Mouse (Mus musculus) lung, postnatal 4 days (tissue): ENCODE data around the gene Camkk1.

Source experiments
- DNase-seq, 2 experiments: peaks; one replicate each; pipeline ENCODE4 v3.0.0; 2021

Gene Camkk1

GRCm38 (mm10) chr11:73018471-73019146 lies at the start of gene Camkk1:
Gene Camkk1, plus strand, starts transcription at chr11:73019008.
- peak; percentile 94 to 95 for DNase-seq

- no peak for DNase-seq
These were observed 43.8 kb upstream of the Camkk1 start for GRCm38 (mm10) chr11:72974995-72975503.

DNA sequence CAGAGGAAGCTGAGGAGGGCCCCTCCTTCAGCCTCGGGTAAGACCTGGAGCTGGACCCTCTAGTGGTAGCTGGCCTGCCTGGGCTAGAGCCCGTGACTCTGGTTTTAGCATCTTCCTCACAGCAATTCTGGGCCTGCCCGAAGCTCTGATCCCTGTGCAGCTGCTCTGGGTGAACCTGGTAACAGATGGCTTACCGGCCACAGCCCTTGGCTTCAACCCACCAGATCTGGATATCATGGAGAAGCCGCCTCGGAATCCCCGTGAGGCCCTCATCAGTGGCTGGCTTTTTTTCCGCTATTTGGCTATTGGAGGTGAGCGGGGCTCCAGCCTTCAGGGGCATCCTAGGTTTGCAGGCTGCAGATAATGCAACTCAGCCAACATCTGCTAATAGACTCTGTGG lies 36.3 kb upstream of the Camkk1 start:
- DNase-seq: no peak

GRCm38 (mm10) chr11:72983283-72983682 lies 35.5 kb upstream of the Camkk1 start:
- peak in 1 of 2 experiments; percentile 35 for DNase-seq

GRCm38 (mm10) chr11:72986745-72987144 lies 32.1 kb upstream of the Camkk1 start:
- DNase-seq: no peak

DNA sequence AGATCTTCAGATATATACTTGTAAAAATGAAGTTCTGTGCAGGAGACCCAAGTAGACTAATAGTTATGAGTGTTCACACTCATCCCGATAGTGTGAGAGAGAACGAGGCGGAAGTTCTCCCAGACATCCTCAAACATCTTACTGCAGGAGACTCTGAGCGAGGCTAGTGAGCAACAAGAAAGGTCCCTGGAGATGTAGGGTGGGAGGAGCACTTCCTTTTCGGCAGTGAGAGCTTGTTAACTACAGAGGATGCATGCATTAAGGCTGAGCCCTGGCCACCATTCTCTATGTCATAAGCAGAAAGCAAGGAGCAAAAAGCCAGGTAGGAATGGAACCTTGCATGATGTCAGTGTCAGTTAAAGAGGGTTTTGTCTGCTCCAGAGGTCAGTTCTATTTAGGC lies 31.6 kb upstream of the Camkk1 start:
- no peak for DNase-seq

DNA sequence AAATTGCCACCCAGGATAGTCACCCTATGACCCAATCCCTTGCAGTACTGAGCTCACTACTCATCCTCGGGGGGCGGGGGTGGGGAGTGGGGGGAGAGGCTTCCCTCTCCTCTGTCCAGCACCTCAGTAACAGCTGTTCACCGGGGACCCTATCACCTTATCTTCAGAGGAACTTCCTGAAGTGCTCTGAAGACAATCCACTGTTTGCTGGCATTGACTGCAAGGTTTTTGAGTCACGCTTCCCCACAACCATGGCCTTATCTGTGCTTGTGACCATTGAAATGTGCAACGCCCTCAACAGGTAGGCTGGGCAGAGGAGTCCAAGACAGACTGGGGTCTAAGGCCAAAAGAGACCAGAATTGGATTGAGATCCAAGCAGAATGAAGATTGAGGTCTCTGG lies 31.0 kb upstream of the Camkk1 start:
- DNase-seq: no peak

DNA sequence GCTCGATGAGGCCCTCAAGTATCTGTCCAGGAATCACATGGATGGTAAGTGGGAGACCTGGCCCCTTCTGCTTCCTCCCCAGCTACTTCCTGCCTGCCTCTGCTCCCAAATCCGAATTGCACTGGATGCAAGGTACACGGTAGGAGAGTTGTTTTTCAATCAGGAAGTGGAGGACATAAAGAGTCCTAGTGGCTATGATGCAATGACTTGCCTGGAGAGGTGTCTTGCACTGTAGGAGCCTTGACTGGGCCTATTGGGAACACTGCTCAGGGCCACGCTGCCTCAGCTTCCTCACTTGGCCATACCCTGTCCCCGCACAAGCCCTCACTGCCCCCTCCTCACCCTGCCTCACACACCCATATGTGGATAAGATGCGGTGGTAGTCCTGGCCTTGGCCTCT lies 29.8 kb upstream of the Camkk1 start:
- no peak for DNase-seq

- peak in 1 of 2 experiments; percentile 36 for DNase-seq
These were observed 28.1 kb upstream of the Camkk1 start for GRCm38 (mm10) chr11:72990688-72991087.

DNA sequence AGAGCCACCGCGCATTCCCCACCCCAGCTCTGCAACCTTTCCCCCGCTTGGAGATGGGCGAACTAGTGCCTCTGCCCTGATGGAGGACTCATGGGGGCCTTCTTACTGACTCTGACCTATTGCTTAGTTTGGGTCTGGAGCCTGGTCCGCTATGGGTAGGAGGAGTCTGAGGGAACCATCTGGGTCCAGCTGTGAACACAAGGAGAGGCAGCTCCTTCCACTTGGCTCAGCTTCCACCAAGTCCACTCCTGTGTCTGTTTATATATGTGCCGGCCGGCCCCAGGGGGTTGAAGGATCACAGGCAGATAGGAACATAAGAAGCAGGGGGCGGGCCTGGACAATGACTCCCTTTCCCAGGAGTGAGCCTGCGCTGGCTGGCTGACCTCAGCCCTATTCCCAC lies 26.8 kb upstream of the Camkk1 start:
- peak; percentile 45 to 81 for DNase-seq

- no peak for DNase-seq
These were observed 22.5 kb upstream of the Camkk1 start for GRCm38 (mm10) chr11:72996346-72996745.

- DNase-seq: no peak
These were observed 22.0 kb upstream of the Camkk1 start for GRCm38 (mm10) chr11:72996781-72997180.

GRCm38 (mm10) chr11:72997529-72998326 lies 21.1 kb upstream of the Camkk1 start:
- no peak for DNase-seq

DNA sequence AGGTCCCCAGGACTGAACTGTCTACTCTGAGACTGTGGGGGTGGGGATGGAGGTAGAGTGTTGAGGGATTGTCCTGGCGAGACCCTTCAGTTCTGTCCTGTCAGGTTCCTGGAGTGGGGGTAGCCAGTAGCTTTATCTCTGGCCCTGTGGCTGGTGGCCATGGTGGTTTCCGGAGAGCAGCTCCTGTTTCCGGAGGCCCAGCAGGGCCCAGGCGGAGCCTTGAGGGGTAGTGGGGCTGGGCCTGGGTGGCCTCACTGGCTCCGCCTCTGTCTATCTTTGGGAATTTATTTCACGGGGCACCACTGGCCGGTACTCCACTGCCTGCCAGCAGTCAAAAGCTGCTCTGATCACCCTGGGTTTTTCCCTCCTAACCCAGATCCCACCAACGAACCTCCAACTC lies 20.0 kb upstream of the Camkk1 start, which contains the start of gene P2rx1:
Gene P2rx1 (plus strand): TSS at position 333 of the 400 bp plus-strand sequence.
- peak; percentile 60 to 72 for DNase-seq

- DNase-seq: peak; percentile 76 to 85
These were observed 17.8 kb upstream of the Camkk1 start for GRCm38 (mm10) chr11:73001029-73001428.

GRCm38 (mm10) chr11:73006377-73006776 lies 12.4 kb upstream of the Camkk1 start:
- DNase-seq: peak; percentile 53 to 66

- DNase-seq: no peak
These were observed 11.7 kb upstream of the Camkk1 start for GRCm38 (mm10) chr11:73007113-73007512.

- DNase-seq: peak; percentile 57 to 76
These were observed 10.9 kb upstream of the Camkk1 start for GRCm38 (mm10) chr11:73007698-73008481.

DNA sequence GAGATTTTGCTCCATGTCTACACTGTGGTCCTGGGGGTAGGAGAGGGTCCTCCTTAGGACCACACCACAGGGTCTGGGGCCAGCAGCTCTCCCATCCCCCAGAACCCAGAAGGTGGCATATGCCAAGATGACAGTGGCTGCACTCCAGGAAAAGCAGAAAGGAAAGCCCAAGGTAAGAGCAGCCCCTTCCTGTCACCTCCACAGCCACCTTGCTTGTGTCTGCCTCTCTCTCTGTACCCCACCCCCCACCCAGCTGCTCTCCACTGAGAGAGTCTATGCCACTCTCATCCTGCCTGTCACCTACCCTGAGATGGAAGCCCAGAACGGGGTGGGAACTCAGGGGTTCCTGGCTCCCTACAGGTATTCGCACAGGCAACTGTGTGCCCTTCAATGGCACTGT lies 10.0 kb upstream of the Camkk1 start:
- DNase-seq: no peak

GRCm38 (mm10) chr11:73009531-73010274 lies 9.1 kb upstream of the Camkk1 start:
- no peak for DNase-seq

DNA sequence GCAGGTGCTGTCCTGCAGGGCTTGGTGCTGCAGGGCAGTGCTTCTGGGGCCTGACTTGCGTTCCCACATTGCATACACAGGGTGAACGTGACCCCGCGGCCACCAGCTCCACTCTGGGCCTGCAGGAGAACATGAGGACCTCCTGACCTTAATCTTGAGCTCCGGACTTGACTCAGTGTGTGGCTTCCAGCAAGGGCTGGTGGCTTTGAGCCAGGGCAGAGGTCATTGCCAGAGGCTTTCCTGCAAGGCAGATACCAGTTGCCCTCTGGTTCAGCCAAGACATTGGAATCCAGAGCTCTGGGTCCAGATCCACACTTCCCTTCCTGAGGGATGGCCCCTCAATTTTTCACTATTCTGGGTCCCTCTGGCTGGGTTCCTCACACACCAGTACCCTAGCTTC lies 4.8 kb upstream of the Camkk1 start:
- no peak for DNase-seq

DNA sequence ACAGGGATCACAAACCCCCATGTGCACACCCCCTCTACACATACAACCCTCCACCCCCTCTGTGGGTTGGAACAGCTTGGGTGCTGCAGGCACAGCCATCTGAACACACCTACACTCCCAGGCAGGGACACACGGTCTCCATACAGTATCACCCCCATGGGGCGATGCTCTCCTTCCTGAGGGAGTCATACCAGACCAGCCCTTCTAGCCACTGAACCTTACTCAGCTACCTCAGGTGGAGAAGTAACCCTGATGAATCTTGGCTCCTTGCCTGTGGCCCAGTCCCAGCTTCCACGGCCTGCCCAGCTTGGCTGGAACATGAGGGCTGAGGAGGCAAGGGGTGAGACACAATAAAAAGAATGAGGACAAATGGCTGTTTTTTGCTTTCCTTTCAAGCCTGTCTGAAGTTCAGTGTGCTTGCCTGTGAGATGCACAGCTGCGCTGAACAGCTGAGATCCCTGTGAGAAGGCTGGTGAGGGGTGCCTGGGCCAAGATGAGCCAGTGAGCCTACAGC lies 3.9 kb upstream of the Camkk1 start:
- DNase-seq: no peak
